Mouse (Mus musculus) kidney, postnatal 10 days (tissue): ENCODE results near the gene Btbd9.

Experiments
- DNase-seq: peaks from one replicate; pipeline ENCODE4 v3.0.0; 2021; ENCODE audit warnings: mixed read lengths

The Btbd9 gene

GRCm38 (mm10) chr17:30474561-30474960 lies 101.7 kb downstream of the Btbd9 start:
- DNase-seq = no peak

DNA sequence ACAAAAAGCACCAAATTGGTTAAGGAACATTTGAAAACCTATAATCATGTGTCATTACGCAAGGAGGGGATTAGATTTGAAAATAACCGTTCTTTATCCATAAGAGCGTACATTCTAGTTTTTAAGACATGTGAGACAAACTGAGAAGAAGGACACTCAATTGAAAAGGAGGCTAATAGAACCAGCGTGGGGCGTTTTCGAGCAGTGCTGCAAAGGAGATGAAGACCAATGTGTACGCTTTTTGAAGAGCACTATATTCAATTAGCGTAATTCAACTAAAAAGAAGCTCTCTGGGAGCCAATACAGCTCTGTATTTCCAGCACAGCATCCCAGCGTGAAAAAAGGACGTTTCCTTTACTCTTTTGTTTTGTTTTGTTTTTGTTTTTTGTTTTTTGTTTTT lies 103.5 kb downstream of the Btbd9 start:
- DNase-seq = no peak

GRCm38 (mm10) chr17:30471512-30471911 lies 104.8 kb downstream of the Btbd9 start:
- DNase-seq = no peak

- DNase-seq = peak; percentile 66
Observed at GRCm38 (mm10) chr17:30470790-30471189, 105.5 kb downstream of the Btbd9 start.

DNA sequence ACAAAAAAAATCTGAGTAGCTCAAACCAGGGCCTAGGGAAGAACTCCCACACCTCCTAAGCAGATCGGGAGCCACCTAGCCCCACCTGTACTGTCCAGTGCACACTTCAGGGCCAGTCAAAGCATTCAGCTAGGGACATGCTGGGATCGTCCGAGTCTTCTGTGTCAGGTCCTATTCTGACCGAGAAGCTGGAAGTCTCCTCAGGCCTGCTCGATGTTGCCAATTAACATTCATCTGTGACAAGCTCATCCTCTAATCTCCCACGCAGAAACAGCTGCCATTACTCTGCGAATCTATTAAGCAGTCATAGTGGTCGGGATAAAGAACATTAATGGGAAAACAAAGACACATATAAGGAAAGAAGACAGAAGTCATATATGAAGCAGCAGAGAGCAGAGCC lies 106.0 kb downstream of the Btbd9 start:
- DNase-seq = peak; percentile 58

DNA sequence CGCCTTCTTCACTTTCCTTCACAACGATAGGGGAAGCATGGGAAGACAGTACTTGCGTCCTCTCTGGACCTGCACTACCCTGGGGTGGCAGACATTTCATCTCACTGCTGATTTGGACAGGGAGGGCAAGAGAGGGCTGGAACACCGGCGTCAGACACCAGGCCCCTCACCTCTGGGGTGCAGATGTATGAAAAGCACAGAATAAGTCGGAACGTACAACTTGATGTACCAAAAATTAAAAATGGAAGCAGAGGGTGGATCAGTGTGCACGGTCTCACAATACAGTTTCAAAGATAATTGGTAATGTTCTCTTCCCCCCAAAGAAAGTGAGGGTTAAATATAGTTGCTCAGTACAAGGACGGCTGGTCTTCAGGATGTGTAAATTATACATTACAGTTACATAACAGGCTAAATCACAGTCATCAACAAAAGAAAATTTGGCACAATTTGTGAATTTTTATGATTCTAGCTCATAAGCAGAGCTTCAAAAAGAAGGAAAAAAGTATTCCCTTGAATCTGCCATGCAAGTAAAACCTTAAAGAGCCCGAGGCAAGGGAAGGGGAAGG lies 106.7 kb downstream of the Btbd9 start:
- no peak for DNase-seq

DNA sequence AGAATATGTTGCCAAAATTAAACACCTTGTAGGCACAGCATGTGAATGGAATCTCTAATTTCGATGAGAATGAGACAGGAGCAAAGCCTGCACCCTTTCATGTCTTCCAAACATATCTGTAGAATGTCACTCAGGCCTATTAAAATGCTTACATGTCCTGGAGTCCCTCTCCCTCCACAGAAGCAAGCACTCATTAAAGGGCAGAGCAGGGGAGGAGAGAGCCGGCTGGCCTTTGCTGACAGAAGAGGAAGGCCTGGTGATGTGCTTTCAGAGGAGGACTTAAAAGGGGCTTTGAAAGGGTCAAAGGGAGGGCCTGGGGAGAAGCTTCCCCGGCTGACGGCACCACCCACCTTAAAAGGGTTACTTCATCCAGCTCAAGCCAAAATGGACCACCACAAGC lies 107.9 kb downstream of the Btbd9 start:
- DNase-seq = no peak

GRCm38 (mm10) chr17:30467566-30468213 lies 108.6 kb downstream of the Btbd9 start:
- DNase-seq = no peak

- no peak for DNase-seq
Observed at GRCm38 (mm10) chr17:30465060-30465762, 111.1 kb downstream of the Btbd9 start.

DNA sequence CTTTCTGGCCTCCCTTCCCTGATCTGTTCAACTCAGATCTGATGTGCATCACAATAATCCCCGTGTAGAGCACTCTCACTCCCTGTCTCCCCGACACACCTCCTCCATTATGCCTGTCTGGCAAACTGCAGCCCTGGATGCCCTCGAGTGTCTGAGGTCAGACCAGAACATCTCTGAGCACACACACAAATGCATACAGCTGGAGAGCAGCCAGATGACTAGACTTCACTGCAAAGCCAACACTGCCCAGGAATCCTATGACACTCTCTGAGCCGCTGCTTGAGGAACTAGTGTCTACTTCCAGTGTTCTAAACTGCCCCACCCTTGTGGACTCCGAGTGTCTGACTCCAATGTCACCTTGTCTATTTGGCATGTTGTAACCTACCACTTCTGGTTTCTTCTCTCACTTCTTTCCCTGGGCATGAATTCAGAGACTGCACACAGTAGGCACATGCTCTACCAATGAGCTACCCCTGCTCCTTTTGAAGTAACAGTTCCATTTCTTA lies 112.0 kb downstream of the Btbd9 start:
- no peak for DNase-seq

DNA sequence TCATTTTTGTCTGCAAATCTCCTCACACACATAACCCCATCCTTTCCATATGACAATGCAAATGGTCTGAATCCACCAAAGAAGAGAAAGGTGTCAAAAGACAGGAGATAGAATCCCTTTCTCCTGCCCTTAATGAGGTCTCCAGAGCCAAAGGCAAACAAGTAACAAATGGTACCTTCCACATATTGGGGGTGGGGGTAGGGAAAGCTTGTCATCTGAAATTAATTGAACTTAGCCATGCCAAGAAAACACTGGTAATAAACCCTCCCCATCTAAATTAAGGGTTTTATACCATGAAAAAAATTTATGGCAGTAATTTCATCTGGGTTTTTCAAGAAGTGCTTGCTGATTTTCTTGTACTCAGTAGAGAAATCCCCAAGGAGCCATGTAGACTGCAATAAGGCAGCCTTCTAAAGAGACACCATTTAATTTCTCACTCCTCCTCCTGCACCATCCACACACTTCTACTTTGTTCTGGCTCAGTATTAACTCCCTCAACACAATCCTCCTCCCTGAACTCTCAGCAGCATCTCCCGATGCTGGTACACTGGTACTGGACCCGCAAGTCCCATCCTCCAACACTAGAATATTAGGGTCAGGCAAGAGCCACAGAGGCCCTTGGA lies 115.5 kb downstream of the Btbd9 start:
- DNase-seq = no peak

DNA sequence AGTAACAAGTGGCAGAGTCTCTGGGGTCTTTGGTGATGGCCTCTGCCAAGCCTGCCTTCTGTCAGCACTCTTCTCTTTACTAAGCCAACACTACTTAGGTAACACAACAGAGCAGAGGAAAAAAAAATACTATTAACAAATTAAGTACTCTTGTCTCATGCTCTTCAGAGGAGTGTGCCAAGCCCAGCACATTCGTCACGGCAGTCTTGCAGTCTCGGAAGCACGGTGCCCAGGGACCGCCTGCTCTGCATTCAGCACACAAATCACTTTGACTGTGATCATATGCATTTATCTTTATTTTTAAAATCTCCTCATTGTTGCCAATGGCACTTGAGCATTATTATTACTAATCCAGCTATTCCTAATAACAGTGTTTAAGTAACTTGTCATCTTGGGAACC lies 116.6 kb downstream of the Btbd9 start:
- DNase-seq = no peak

- DNase-seq = no peak
Observed at GRCm38 (mm10) chr17:30458926-30459325, 117.4 kb downstream of the Btbd9 start.

GRCm38 (mm10) chr17:30458301-30458700 lies 118.0 kb downstream of the Btbd9 start:
- DNase-seq = no peak

GRCm38 (mm10) chr17:30457486-30457885 lies 118.8 kb downstream of the Btbd9 start:
- DNase-seq = no peak

DNA sequence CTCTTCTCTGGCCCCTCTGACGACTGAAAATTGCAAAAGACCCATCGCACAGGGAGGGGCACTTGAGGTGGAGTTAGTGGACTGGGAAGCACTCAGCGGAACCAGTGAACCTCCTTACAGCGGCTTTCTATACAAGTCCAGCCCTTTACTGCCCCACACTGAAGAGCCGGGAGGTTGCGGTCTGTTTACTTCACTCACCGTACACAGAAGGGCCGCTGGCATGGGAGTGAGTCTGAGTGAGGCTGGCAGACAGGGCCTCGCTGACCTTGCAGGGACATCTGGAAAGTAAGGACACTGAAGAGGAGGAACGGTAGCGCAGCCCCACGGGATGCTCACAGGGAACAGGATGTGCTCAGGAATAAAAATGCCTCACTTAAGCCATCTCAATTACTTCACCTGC lies 120.0 kb downstream of the Btbd9 start:
- peak; percentile 32 for DNase-seq

DNA sequence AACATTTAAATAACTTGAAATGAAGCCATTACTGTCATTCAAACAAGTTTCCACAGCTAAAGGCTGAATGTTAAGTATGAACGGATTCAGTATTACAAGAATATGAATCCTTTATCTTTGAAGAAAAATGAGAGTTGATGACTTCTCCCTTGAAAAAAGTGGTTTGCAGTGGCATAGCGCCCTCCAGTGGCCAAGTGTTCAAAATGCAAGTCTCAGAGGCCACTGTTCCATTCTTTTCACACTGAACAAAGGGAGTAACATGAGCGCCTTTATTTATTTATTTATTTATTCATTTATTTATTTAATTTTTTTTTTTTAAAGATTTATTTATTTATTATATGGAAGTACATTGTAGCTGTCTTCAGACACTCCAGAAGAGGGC lies 121.4 kb downstream of the Btbd9 start:
- peak; percentile 85 for DNase-seq

GRCm38 (mm10) chr17:30454155-30454861 lies 122.0 kb downstream of the Btbd9 start:
- DNase-seq = no peak

- DNase-seq = no peak
Observed at GRCm38 (mm10) chr17:30453272-30453671, 123.0 kb downstream of the Btbd9 start.

DNA sequence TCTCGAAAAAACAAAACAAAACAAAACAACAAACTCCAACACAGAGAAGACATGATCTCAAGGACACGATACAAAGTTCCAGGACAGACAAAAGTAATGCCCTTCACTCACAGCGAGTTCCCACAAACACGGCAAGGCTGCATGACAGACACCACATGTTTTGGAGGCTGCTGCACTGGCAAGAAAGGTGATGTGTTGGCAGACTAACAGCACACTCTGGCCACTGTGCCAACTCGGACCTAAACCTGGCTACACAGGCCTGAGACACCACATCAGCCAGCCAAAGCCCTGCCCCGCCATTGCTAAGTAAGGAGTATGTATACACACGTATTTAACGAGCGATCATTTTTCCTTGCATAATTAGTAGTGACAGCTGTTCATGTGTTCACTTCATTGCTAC lies 123.9 kb downstream of the Btbd9 start:
- DNase-seq = no peak

- DNase-seq = no peak
Observed at GRCm38 (mm10) chr17:30448562-30448961, 127.7 kb downstream of the Btbd9 start.

DNA sequence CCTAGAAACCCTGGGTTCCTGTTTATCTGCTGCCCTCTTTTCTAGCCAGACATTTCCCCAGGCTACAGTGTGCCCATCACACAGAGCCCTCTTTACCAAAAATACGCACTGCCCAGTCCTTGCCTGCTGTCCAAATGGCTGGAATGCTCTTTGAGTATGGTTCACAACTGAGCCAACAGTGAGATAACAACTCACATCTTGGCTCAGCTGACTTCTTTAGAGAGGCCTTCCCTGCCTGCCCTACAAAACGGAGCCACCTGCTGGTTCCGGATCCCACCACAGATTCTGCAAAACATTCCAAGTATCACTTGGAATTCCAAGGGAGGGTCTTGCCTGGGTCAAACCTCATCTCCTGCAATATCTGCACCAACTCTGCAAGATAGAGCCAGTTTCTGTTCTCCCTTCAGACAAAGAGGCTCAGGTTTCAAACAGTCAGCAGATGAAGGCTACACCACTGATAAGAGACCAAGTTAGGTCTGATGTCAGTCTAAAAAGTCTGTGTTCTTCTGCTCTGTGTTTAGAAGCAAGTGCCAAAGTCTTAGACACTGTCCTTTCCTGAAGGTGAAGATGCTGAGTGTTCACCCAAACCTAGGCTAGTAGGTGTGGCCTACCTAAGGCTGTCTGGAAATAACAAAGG lies 130.4 kb downstream of the Btbd9 start:
- no peak for DNase-seq

DNA sequence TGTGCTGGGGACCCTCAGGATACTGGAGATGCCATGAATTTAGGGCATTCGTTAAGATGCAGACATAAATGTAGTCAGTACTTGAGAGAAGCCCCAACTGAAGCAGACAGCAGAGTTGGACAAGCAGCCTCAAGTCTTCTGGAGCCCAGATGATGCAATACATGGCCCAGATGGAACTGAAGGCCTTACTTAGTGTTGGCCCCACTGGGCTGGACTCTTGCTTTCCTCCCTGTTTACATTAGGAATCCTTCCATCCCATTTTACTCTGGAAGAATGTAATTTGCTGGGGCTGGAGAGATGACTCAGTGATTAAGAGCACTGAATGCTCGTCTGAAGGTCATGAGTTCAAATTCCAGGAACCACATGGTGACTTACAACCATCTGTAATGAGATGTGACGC lies 136.6 kb downstream of the Btbd9 start:
- no peak for DNase-seq
